Mouse (Mus musculus) heart, embryonic 10.5 days (tissue): ENCODE measurements around the gene Hira. TPM values are rescaled to one million over a fixed set of nuclear protein-coding genes. Genes with fewer than 3 reads are reported as not detected.

Experiments used
- DNase-seq: peaks from one replicate; pipeline ENCODE4 v3.0.0-alpha.2; 2017; ENCODE audit warnings: low spot score
- H3K27ac ChIP-seq: fragments of 300-500 bp; sonication (generic); 2 replicates; pipeline ENCODE4 v1.5.1; 2016; ENCODE audit warnings: mild to moderate bottlenecking
- H3K27me3 ChIP-seq: fragments of 300-500 bp; sonication (generic); 2 replicates; pipeline ENCODE4 v1.6.1; 2016; ENCODE audit warnings: mild to moderate bottlenecking; ENCODE audit not compliant: poor library complexity, insufficient read depth, severe bottlenecking
- H3K36me3 ChIP-seq: fragments of 300-500 bp; sonication (generic); 2 replicates; pipeline ENCODE4 v1.6.1; 2016; ENCODE audit warnings: mild to moderate bottlenecking, moderate library complexity
- H3K4me1 ChIP-seq: fragments of 300-500 bp; sonication (generic); 2 replicates; pipeline ENCODE4 v1.6.1; 2016; ENCODE audit warnings: mild to moderate bottlenecking
- H3K4me3 ChIP-seq: fragments of 300-500 bp; sonication (generic); 2 replicates; pipeline ENCODE4 v1.5.1; 2016; ENCODE audit warnings: mild to moderate bottlenecking, moderate library complexity
- H3K9me3 ChIP-seq: fragments of 300-500 bp; sonication (generic); 2 replicates; pipeline ENCODE4 v1.6.1; 2016; ENCODE audit warnings: mild to moderate bottlenecking, moderate library complexity
- WGBS: fragments of 180-500 bp; shearing (Covaris S2); methylation state at CpG from one replicate; pipeline ENCODE4 v1.1.7; 2016; 5-methylcytosine and 5-hydroxymethylcytosine counted together
- polyA plus RNA-seq: library from polyadenylated mRNA; unstranded; fragments of >200 nt; fragmentation: Nextera tagmentation; extraction: Ambion mirVana; gene quantifications from 2 replicates; pipeline ENCODE4 v1.2.1, GENCODE M21; 2016

Gene Hira
- polyA plus RNA-seq, 1 experiment from 2014 or later: 23.1 TPM

GRCm38 (mm10) chr16:18876091-18876441 is 771 bp upstream of the Hira start:
- H3K9me3 ChIP-seq: no peaks in the 10 kb centered on the region
- peaks cover 10% of the 10 kb centered on the region for H3K4me1 ChIP-seq
- peak overlapping the region; percentile 93 for H3K27ac ChIP-seq
- no peak for DNase-seq
- H3K27me3 ChIP-seq: no peaks in the 10 kb centered on the region
- H3K4me3 ChIP-seq: peak overlapping the region; percentile 91
- WGBS: 2% methylated on average over 17 of the region's 17 CpGs
- H3K36me3 ChIP-seq: peaks cover 47% of the 10 kb centered on the region

GRCm38 (mm10) chr16:18877386-18878090 is 701 bp downstream of the Hira start:
- Histone ChIP-seq H3K27me3 (no peaks in the 10 kb centered on the region), H3K4me3 (peak overlapping the region; percentile 91), H3K4me1 (peaks cover 10% of the 10 kb centered on the region), H3K27ac (peak overlapping the region; percentile 93), H3K36me3 (peaks cover 36% of the 10 kb centered on the region), H3K9me3 (no peaks in the 10 kb centered on the region)
- DNase-seq: peak; percentile 87
- under 1% methylated on average over 43 of the region's 43 CpGs for WGBS

GRCm38 (mm10) chr16:18878091-18878720 is 1.4 kb downstream of the Hira start:
- H3K4me1 ChIP-seq: peaks cover 10% of the 10 kb centered on the region
- no peaks in the 10 kb centered on the region for H3K27me3 ChIP-seq
- H3K4me3 ChIP-seq: peak overlapping the region; percentile 91
- H3K36me3 ChIP-seq: peaks cover 33% of the 10 kb centered on the region
- H3K9me3 ChIP-seq: no peaks in the 10 kb centered on the region
- DNase-seq: no peak
- peak overlapping the region; percentile 93 for H3K27ac ChIP-seq
- 31% methylated on average over 20 of the region's 20 CpGs for WGBS

GRCm38 (mm10) chr16:18884044-18884443 is 7.2 kb downstream of the Hira start:
- H3K27me3 ChIP-seq: no peaks in the 10 kb centered on the region
- peaks cover 5% of the 10 kb centered on the region; the same call in 1 of the 2 replicates for H3K4me1 ChIP-seq
- peaks cover 33% of the 10 kb centered on the region; the same call in 1 of the 2 replicates for H3K36me3 ChIP-seq
- H3K9me3 ChIP-seq: no peaks in the 10 kb centered on the region
- no peak overlapping the region for H3K27ac ChIP-seq
- no peak overlapping the region for H3K4me3 ChIP-seq
- no peak for DNase-seq

DNA sequence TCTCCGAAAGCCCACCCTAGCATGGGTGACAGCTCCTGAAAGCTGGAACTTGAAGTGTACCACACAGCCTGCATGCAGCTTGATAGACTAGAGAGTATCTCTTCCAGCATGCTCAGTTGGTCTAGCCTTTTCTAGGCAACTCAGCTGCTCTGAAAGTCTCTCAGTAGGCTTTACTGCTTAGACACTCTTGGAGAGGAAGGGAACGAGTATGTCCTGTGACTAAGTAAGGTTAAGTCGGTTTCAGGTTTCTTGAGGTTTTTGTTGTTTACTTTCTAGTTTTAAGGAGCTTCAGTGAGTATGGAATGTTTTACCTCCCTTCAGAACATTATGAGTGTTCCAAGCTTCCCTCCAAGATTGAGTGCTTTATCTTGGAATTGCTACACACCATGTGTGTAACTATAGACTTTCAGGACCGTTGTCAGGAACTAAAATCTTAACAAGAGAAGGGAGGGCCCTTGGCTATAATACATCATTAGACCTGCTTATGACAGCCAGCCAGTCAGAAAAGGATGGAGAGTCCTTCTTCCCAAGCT is 17.1 kb downstream of the Hira start:
- Histone ChIP-seq H3K36me3 (peaks cover 32% of the 10 kb centered on the region), H3K27ac (no peak overlapping the region), H3K27me3 (no peaks in the 10 kb centered on the region), H3K4me3 (no peak overlapping the region), H3K4me1 (no peaks in the 10 kb centered on the region), H3K9me3 (no peaks in the 10 kb centered on the region)
- WGBS: 83% methylated on average over 4 of the region's 4 CpGs
- DNase-seq: no peak

- no peaks in the 10 kb centered on the region for H3K27me3 ChIP-seq
- H3K4me1 ChIP-seq: no peaks in the 10 kb centered on the region
- no peak overlapping the region for H3K4me3 ChIP-seq
- WGBS: 75% methylated on average over 3 of the region's 3 CpGs
- no peak overlapping the region for H3K27ac ChIP-seq
- H3K9me3 ChIP-seq: no peaks in the 10 kb centered on the region
- H3K36me3 ChIP-seq: peaks cover 45% of the 10 kb centered on the region
- no peak for DNase-seq
These were observed 18.4 kb downstream of the Hira start for GRCm38 (mm10) chr16:18895249-18895648.

GRCm38 (mm10) chr16:18896429-18896828 is 19.6 kb downstream of the Hira start:
- DNase-seq: no peak
- WGBS: 78% methylated on average over 10 of the region's 10 CpGs
- H3K4me1 ChIP-seq: no peaks in the 10 kb centered on the region
- no peaks in the 10 kb centered on the region for H3K27me3 ChIP-seq
- H3K9me3 ChIP-seq: no peaks in the 10 kb centered on the region
- no peak overlapping the region for H3K27ac ChIP-seq
- no peak overlapping the region for H3K4me3 ChIP-seq
- H3K36me3 ChIP-seq: peaks cover 57% of the 10 kb centered on the region

- Histone ChIP-seq H3K27ac (no peak overlapping the region), H3K4me1 (no peaks in the 10 kb centered on the region), H3K9me3 (no peaks in the 10 kb centered on the region), H3K27me3 (no peaks in the 10 kb centered on the region), H3K36me3 (peaks cover 76% of the 10 kb centered on the region), H3K4me3 (no peak overlapping the region)
- 88% methylated on average over 1 of the region's 1 CpGs for WGBS
- no peak for DNase-seq
These were observed 28.8 kb downstream of the Hira start for GRCm38 (mm10) chr16:18905648-18906047.

DNA sequence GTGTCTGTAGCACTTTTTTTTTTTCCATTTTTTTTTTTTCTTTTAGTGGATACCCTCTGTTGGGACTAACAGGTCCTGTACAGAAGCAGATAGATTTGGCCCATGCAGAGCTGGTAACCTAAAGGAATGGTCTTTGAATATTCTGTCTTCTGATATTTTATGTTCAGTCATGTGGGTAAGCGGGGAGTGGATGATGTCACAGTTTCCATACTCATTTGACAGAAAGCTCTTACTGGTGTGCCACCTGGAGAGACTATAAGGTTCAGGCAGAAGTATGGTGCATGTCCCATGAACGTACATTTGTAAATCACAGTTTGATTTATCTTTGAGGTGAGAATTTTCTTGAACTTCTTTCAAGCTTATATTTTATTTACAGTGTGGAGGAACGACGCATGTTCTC is 39.2 kb downstream of the Hira start:
- 92% methylated on average over 4 of the region's 4 CpGs for WGBS
- no peaks in the 10 kb centered on the region for H3K9me3 ChIP-seq
- no peak overlapping the region for H3K4me3 ChIP-seq
- no peaks in the 10 kb centered on the region for H3K4me1 ChIP-seq
- H3K27ac ChIP-seq: no peak overlapping the region
- H3K36me3 ChIP-seq: peaks cover 75% of the 10 kb centered on the region
- DNase-seq: peak; percentile 11
- no peaks in the 10 kb centered on the region for H3K27me3 ChIP-seq

DNA sequence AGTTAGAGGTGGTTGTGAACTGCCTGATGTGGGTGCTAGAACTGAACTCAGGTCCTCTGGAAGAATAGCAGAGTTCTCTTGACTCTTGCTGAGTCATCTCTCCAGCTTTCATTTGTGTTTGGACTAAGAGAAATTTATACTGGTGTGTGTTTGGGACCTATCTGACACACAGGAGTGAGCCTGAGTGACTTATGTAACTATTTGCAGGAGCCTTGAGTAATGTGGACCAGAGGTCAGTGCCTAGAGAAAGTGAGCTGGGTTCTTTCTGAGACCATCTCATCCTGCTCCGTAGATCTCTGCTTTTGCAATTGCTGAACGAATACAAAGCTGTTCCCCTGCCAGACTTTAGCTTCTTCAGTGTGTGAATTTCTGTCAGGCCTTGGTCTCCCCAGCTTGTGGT is 44.9 kb downstream of the Hira start:
- no peak overlapping the region for H3K27ac ChIP-seq
- no peaks in the 10 kb centered on the region for H3K27me3 ChIP-seq
- no peaks in the 10 kb centered on the region for H3K4me1 ChIP-seq
- no peaks in the 10 kb centered on the region for H3K9me3 ChIP-seq
- WGBS: 88% methylated on average over 2 of the region's 2 CpGs
- peaks cover 94% of the 10 kb centered on the region for H3K36me3 ChIP-seq
- no peak overlapping the region for H3K4me3 ChIP-seq
- peak; percentile 36 for DNase-seq

DNA sequence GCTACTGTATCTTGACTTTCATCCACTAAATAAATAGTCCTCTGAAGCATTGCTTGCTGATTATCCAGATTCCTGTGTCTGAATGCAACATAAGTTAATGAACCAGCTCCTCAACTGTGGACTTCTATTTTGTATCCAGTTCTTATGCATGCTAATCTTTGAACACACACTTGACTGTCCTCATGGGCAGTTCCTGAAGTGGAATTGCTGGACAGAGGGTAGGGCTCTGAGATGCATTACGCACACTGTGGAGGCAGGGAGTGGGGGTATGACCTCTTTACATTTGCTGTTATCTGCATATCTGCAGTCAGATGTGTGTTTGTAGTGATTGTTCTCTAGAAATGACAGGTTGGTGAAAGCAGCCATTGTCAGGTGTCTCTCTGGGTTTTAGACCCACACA is 51.1 kb downstream of the Hira start:
- no peaks in the 10 kb centered on the region for H3K27me3 ChIP-seq
- H3K36me3 ChIP-seq: peaks cover 80% of the 10 kb centered on the region
- no peaks in the 10 kb centered on the region for H3K4me1 ChIP-seq
- DNase-seq: peak; percentile 61
- no peak overlapping the region for H3K27ac ChIP-seq
- no peak overlapping the region for H3K4me3 ChIP-seq
- 100% methylated on average over 1 of the region's 1 CpGs for WGBS
- H3K9me3 ChIP-seq: no peaks in the 10 kb centered on the region

DNA sequence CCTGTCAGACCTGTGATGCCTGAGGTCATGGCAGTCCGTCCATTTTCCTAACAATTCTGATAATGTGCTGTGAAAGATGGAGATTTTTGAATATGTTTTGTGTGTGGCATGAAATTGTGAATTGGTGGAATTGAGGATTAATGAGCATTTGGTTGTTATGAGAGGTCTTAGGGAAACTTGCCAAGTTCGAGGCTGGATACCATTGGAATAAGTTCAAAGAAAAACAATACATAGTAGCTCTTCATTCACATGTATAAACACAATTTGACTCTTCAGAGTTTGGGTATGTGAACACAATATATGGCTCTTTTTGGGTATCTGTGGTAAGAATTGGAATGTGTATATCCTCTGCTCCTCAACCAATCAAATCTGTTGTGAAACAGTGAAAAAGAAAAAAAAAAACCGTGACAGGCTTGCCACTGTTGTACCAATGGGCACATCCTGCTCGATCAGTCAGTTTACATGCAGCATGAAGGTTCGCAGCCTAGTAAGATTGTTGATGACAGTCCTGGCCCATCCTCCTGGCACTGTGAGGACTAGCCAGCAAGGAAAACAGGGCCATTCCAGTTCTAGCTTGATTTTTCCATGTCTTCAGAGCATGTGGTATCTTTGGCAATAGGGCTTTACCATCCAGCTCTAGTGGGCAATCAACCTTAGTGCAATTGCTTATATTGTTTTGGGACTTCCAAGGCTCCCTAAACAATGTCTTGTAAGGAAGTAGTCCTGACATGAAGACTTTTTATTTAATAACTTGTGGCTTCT is 61.7 kb downstream of the Hira start:
- Histone ChIP-seq H3K9me3 (no peaks in the 10 kb centered on the region), H3K4me1 (no peaks in the 10 kb centered on the region), H3K36me3 (peaks cover 63% of the 10 kb centered on the region), H3K27me3 (no peaks in the 10 kb centered on the region), H3K4me3 (no peak overlapping the region), H3K27ac (no peak overlapping the region)
- WGBS: 88% methylated on average over 5 of the region's 5 CpGs
- peak; percentile 39 for DNase-seq

DNA sequence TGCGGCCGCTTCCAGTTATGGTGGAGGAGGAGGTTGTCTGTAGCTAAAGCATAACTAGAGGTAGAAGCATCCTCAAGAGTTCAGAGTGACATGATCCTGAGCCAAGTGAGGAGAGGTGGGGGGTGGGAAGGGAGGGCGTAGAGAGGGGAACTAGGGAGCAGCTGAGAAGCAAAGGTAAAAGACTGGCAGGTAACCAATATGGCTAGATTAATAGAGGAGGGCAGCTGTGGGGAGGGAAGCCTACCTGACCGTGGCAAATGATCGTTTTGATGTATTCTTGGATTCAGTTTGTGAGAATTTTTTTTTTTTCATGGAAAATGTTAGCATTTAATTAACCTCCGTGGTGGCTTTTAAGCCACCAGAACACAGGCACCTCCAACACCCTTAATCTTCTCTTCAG is 67.1 kb downstream of the Hira start:
- WGBS: 94% methylated on average over 6 of the region's 6 CpGs
- peaks cover 69% of the 10 kb centered on the region for H3K36me3 ChIP-seq
- no peaks in the 10 kb centered on the region for H3K4me1 ChIP-seq
- DNase-seq: peak; percentile 59
- no peaks in the 10 kb centered on the region for H3K27me3 ChIP-seq
- no peak overlapping the region for H3K27ac ChIP-seq
- H3K9me3 ChIP-seq: no peaks in the 10 kb centered on the region
- no peak overlapping the region for H3K4me3 ChIP-seq
